Comparison of ENCODE assay signal across 27 mouse cellular contexts in the genomic region with DNA sequence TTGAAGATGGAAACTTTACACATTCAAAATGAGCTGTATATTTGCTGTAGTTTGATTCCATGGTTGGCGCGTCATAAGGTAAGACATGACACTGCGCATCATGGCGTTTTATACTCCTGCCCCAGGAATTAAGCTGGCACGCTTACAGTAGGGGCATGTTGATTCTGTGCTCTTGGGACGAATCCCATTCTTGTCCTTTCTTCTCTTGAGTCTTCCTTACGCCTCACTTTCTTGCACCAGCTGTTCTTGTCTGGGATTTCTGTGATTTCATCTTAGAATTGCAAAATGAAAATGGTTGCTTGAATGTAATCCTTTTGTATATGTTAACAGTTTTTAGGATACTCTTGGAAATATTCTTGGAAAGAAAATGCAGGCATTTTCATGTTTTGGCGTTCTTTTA. TPM values are rescaled to one million over a fixed set of nuclear protein-coding genes. Genes with fewer than 3 reads are reported as not detected.
"Had no signal": no experiment of that assay in that cellular context is flagged by ENCODE, and none has a peak within 500 bp of the region (broad histone marks: within the 10 kb centered on the region; RNA-seq: fewer than 3 reads in every experiment).

No protein-coding gene starts in this region.

- H3K4me2 ChIP-seq: hindbrain, embryonic 12.5 days; hindbrain, embryonic 14.5 days; liver, embryonic 12.5 days had no signal

- H3K4me3 ChIP-seq: gastrocnemius, adult 2 months; heart, adult 2 months; heart, embryonic 15.5 days; hindbrain, embryonic 10.5 days; hindbrain, embryonic 12.5 days; intestine, embryonic 15.5 days; limb, embryonic 13.5 days; limb, embryonic 15.5 days; liver, embryonic 12.5 days had no signal

- H3K27ac ChIP-seq: gastrocnemius, adult 2 months; heart, adult 2 months; heart, embryonic 13.5 days; heart, embryonic 15.5 days; hindbrain, embryonic 10.5 days; hindbrain, embryonic 12.5 days; hindbrain, embryonic 14.5 days; intestine, embryonic 15.5 days; kidney, postnatal 0 days; limb, embryonic 13.5 days; limb, embryonic 15.5 days; liver, embryonic 12.5 days; liver, embryonic 14.5 days had no signal

- H3K9ac ChIP-seq: heart, embryonic 13.5 days; heart, embryonic 15.5 days; hindbrain, embryonic 12.5 days; hindbrain, embryonic 14.5 days; intestine, embryonic 15.5 days; limb, embryonic 13.5 days; limb, embryonic 15.5 days; liver, embryonic 12.5 days; liver, embryonic 14.5 days had no signal

- ATAC-seq: hindbrain, embryonic 16.5 days; inflammation-experienced regulatory T-cells, adult 6 months; intestine, embryonic 15.5 days; intestine, postnatal 0 days; liver, embryonic 12.5 days had no signal

- DNase-seq: gastrocnemius, adult 2 months; gastrocnemius, postnatal 10 days; gastrocnemius, postnatal 25 days; heart, adult 2 months; heart, postnatal 4 days; kidney, adult 18-20 months; kidney, adult 8-10 months; kidney, postnatal 14 days; kidney, postnatal 36 days; layer of hippocampus, adult 9-11 months; layer of hippocampus, postnatal 36 days; left cerebral cortex, postnatal 4 days had no signal

- H3K36me3 ChIP-seq: heart, embryonic 13.5 days; heart, embryonic 15.5 days; hindbrain, embryonic 10.5 days; hindbrain, embryonic 12.5 days; intestine, embryonic 15.5 days; limb, embryonic 13.5 days; limb, embryonic 15.5 days; liver, embryonic 12.5 days had no signal

- H3K27me3 ChIP-seq: heart, embryonic 15.5 days; hindbrain, embryonic 12.5 days; intestine, embryonic 15.5 days; liver, embryonic 12.5 days had no signal

- H3K4me1 ChIP-seq: intestine, embryonic 15.5 days; liver, embryonic 12.5 days had no signal

- H3K9me3 ChIP-seq: heart, embryonic 13.5 days; heart, embryonic 15.5 days; hindbrain, embryonic 10.5 days; hindbrain, embryonic 12.5 days; intestine, embryonic 15.5 days; limb, embryonic 13.5 days; limb, embryonic 15.5 days; liver, embryonic 12.5 days had no signal

RNA-seq across cellular contexts. Expression of a gene that starts 56.9 kb away (rescaled TPM):
- total RNA-seq: granulocyte monocyte progenitor cell, adult 5-6 weeks had no signal
